Mouse (Mus musculus) heart, adult 11 months (tissue): Measurements from ENCODE around the gene Tmc6.

ENCODE experiments used
- DNase-seq: peaks from one replicate; pipeline ENCODE4 v3.0.0; 2022

Gene Tmc6

GRCm38 (mm10) chr11:117781993-117782704 is at the start of gene Tmc6, which contains the start of gene Tmc8:
TSS of gene Tmc6 (minus strand) at chr11:117782198.
TSS of gene Tmc8 (plus strand) at chr11:117782076.
- peak; percentile 99 for DNase-seq

GRCm38 (mm10) chr11:117830401-117830800 is 48.4 kb upstream of the Tmc6 start:
- no peak for DNase-seq

GRCm38 (mm10) chr11:117829671-117830215 is 47.7 kb upstream of the Tmc6 start:
- DNase-seq = no peak

GRCm38 (mm10) chr11:117828888-117829604 is 47.0 kb upstream of the Tmc6 start:
- peak; percentile 97 for DNase-seq

GRCm38 (mm10) chr11:117828149-117828887 is 46.3 kb upstream of the Tmc6 start:
- DNase-seq = peak; percentile 96

- no peak for DNase-seq
Observed at GRCm38 (mm10) chr11:117827386-117827785, 45.4 kb upstream of the Tmc6 start.

GRCm38 (mm10) chr11:117826916-117827315 is 44.9 kb upstream of the Tmc6 start:
- no peak for DNase-seq

- no peak for DNase-seq
Observed at GRCm38 (mm10) chr11:117826164-117826563, 44.2 kb upstream of the Tmc6 start.

GRCm38 (mm10) chr11:117825333-117826101 is 43.5 kb upstream of the Tmc6 start, which contains the start of the genes Afmid and Tk1:
TSS of gene Afmid (plus strand) at chr11:117825924.
TSS of gene Tk1 (minus strand) at chr11:117826092.
- peak; percentile 98 for DNase-seq

- peak; percentile 98 for DNase-seq
Observed at GRCm38 (mm10) chr11:117824060-117824969, 42.3 kb upstream of the Tmc6 start.

- DNase-seq = no peak
Observed at GRCm38 (mm10) chr11:117823411-117823810, 41.4 kb upstream of the Tmc6 start.

- DNase-seq = no peak
Observed at GRCm38 (mm10) chr11:117822728-117823241, 40.8 kb upstream of the Tmc6 start.

- no peak for DNase-seq
Observed at GRCm38 (mm10) chr11:117821868-117822267, 39.9 kb upstream of the Tmc6 start.

GRCm38 (mm10) chr11:117820173-117820572 is 38.2 kb upstream of the Tmc6 start:
- no peak for DNase-seq

GRCm38 (mm10) chr11:117819095-117819494 is 37.1 kb upstream of the Tmc6 start:
- DNase-seq = peak; percentile 99

GRCm38 (mm10) chr11:117816389-117816996 is 34.5 kb upstream of the Tmc6 start:
- DNase-seq = no peak

- peak; percentile 93 for DNase-seq
Observed at GRCm38 (mm10) chr11:117815850-117816249, 33.9 kb upstream of the Tmc6 start.

GRCm38 (mm10) chr11:117814704-117815366 is 32.8 kb upstream of the Tmc6 start:
- peak; percentile 89 for DNase-seq

GRCm38 (mm10) chr11:117813867-117814266 is 31.9 kb upstream of the Tmc6 start:
- peak; percentile 93 for DNase-seq
